Mouse (Mus musculus): ENCODE results near the gene Cep57l1.

- TF ChIP-seq CTCF (conservative IDR thresholded peaks at IDR 0.05; ENCODE audit: low read length) (no peak), POU5F1 (IDR thresholded peaks at IDR 0.05; ENCODE audit: borderline replicate concordance, low read length) (no peak), NANOG (IDR thresholded peaks at IDR 0.05; ENCODE audit: borderline replicate concordance, low read length) (no peak)
These were observed 139.5 kb downstream of the Cep57l1 start for GRCm38 (mm10) chr10:41670196-41670595.

Measured in E14TG2a.4 (cell line).